Mouse (Mus musculus): ENCODE measurements around the gene Ttc28.

GRCm38 (mm10) chr5:111329782-111330416, 450.3 kb downstream of the Ttc28 start:
- no peak for TF ChIP-seq EP300 (optimal IDR thresholded peaks at IDR 0.05)
- TF ChIP-seq CTCF (IDR thresholded peaks at IDR 0.05; ENCODE audit: low read depth): no peak

Data from stomach, postnatal 0 days (tissue).